Mouse (Mus musculus) liver (tissue): ENCODE results near the gene Lypd6b.

ENCODE experiments used
- DNase-seq: peaks from one replicate; pipeline ENCODE4 v3.0.0-alpha.2; 2020; ENCODE audit warnings: mixed read lengths

Gene Lypd6b

GRCm38 (mm10) chr2:49827756-49828155 lies 40.3 kb downstream of the Lypd6b start:
- no peak for DNase-seq

DNA sequence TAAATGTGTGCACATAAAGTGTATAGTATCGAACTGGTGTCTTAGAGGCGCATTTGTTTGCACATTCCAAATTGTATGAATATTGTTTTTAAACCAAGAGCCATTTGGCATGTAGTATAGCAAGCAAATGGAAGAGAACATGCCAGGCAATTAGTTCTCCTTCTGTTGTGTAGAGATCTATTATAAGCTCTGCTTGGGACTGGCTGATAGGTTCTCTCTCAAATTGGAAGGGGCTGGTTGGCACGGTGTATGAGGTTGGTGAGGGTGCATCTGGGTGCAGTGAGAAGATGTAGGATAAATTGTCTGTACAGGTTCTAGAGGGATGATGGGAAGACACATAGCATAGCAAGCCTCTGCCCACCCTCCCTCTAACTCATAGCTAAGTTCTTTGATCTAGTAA lies 42.9 kb downstream of the Lypd6b start:
- no peak for DNase-seq

GRCm38 (mm10) chr2:49832277-49832803 lies 44.9 kb downstream of the Lypd6b start:
- DNase-seq = no peak

DNA sequence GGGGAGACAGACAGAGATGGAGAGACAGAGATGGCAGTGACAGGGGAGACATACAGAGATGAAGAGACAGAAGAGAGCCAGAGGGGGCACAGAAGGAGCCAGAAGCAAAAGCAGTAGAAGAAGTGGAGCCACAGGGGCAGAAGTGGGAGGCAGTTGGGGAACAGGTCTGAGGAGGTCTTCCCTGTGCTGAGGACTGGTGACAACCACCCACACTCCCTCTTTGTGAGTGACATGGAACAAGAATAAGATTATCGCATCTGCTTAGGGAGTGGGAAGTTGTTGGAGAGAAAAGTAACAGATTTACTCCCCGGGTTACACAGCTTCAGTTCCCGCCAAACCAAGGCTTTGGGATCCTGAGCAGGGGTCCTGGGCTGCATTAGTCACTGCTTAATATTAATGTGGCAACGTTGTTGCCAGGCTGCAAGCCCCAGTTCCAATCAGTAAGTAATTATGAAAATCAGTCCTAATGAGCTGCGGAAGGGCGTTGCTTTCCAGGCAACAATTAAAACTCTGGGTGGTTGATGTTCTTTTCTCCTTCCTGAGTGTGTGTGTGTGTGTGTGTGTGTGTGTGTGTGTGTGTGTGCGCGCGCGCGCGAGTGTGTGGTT lies 50.1 kb downstream of the Lypd6b start:
- DNase-seq = no peak

DNA sequence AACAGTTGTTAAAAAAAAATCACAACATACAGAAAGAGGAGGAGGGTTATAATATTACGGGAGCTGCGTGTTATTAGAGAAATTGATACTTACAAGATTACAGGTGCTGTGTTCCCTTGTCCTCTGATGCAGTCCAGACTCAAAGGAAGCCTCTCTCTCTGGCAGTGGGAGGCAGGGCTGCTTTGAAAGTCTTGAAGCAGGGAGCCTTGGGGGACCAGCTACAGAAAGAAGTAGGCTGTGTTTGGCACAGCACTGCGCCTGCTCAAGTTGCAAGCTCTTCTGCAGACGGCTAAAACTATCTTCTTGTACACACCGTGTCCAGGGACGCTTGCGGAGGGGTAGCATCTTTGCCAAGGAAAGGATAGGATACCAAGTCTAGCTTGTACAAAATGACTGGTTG lies 51.1 kb downstream of the Lypd6b start:
- no peak for DNase-seq

- no peak for DNase-seq
Measured at GRCm38 (mm10) chr2:49840573-49840972, 53.1 kb downstream of the Lypd6b start.

DNA sequence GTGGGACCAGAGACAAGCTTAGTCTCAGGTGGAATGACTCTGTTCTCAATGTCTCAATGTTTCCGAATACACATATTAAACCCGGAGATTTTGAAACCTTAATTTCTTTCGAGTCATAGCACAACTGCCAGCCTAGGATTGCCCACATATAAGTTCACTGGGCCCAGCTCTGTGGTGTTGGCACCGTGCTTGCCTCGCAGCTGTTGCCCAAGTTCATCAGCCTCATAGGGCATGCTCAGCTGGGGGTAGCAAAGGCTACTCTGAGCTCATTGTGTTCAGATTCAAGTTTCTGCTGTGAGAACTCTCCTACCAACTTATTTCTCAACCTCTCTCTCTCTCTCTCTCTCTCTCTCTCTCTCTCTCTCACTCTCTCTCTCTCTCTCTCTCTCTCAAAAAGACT lies 53.6 kb downstream of the Lypd6b start:
- DNase-seq = no peak

- no peak for DNase-seq
Measured at GRCm38 (mm10) chr2:49845104-49845503, 57.6 kb downstream of the Lypd6b start.

DNA sequence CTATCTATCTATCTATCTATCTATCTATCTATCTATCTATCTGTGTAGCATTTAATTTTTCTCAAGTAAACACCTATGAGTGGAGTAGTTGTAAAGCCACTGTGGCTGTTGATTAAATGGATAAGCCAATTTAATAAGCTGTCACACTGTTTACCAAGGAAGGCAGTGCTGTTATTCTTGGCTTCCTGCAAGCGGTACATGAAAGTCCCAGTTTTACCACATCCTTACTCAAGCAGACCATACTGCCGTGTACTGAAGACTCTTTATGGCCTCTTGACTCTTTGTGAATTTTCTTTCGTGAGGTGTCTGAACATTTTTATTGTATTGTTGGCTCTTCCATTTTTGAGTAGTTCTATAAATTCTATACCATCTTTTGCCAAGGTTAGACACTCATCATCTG lies 58.6 kb downstream of the Lypd6b start:
- DNase-seq = no peak

- no peak for DNase-seq
Measured at GRCm38 (mm10) chr2:49846880-49847279, 59.4 kb downstream of the Lypd6b start.

DNA sequence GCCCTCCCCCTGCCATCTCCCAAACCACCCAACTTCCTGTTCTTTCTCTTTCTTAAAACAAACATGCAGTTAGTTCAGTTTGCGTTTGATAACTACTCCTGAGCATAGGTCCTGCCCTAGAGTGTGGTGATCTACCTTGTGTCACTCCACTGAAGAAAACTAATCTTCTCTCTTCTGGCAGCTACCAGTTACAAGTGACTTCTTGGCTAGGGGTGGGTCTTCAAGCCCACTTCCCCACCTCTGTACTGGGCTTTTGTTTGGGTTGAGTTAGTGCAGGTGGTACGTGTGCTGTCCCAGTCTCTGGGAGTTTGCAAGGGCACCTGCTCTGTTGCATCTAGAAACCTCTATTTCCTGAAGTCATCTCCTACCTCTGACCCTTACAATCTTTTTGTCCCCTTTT lies 60.3 kb downstream of the Lypd6b start:
- no peak for DNase-seq

- no peak for DNase-seq
Measured at GRCm38 (mm10) chr2:49849771-49850170, 62.3 kb downstream of the Lypd6b start.

- DNase-seq = no peak
Measured at GRCm38 (mm10) chr2:49851977-49852376, 64.5 kb downstream of the Lypd6b start.

- no peak for DNase-seq
Measured at GRCm38 (mm10) chr2:49856161-49856564, 68.7 kb downstream of the Lypd6b start.

- no peak for DNase-seq
Measured at GRCm38 (mm10) chr2:49856584-49856983, 69.1 kb downstream of the Lypd6b start.

GRCm38 (mm10) chr2:49860219-49860962 lies 72.9 kb downstream of the Lypd6b start:
- no peak for DNase-seq

- no peak for DNase-seq
Measured at GRCm38 (mm10) chr2:49860969-49861592, 73.6 kb downstream of the Lypd6b start.

- DNase-seq = no peak
Measured at GRCm38 (mm10) chr2:49861658-49862057, 74.2 kb downstream of the Lypd6b start.

DNA sequence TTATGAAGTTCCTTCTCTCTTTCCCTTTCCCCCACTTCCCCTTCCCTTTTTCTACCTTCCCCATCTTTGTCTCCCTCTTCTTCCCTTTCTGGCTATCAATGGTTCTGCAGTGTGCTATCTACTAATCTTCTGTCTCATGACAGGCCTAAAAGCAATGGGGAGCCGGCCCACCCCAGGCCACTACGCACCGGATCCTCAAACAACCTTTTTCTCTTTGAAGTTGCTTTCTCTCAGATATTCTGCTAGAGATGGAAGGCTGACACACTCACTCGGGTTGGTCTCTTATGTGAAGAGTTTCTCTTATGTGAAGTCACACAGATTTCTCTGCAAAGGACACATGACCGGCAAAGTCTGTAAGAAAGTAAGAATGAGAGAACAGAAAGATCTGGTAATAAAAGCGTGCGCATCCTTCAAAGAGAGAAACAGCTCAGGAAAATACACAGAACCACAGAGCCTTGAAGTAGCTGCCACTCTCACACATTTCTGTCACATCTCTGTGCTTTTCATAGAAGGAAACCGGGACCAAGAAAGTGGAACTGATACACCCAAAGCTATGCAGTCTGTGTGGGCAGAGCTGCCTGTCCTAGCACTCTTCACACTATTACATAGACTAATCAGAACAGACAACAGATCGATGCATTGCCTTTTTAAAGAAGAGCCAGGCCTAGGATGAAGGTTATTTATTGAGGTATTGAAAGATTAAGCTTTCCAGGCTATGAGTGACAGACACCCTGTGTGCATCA lies 80.8 kb downstream of the Lypd6b start:
- DNase-seq = no peak

DNA sequence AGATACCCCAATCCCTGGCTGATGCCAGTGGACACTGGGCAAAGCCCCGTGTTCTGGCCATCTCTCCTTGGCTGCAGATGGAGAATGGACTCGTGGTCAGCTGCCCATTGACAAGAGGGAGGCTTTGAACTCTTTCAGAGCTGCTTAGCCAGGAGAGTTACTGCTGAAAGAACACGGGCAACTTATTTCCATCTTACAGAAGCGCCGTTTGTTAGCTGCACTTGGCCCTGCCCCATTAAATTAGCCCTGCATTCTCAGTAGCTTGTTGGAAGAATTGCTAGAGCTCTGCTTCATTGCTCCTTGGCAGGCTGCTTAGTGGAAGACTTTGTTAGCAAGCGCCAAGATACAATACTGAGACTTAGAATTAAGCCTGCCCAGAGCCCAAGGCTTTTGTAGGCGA lies 81.6 kb downstream of the Lypd6b start:
- no peak for DNase-seq

DNA sequence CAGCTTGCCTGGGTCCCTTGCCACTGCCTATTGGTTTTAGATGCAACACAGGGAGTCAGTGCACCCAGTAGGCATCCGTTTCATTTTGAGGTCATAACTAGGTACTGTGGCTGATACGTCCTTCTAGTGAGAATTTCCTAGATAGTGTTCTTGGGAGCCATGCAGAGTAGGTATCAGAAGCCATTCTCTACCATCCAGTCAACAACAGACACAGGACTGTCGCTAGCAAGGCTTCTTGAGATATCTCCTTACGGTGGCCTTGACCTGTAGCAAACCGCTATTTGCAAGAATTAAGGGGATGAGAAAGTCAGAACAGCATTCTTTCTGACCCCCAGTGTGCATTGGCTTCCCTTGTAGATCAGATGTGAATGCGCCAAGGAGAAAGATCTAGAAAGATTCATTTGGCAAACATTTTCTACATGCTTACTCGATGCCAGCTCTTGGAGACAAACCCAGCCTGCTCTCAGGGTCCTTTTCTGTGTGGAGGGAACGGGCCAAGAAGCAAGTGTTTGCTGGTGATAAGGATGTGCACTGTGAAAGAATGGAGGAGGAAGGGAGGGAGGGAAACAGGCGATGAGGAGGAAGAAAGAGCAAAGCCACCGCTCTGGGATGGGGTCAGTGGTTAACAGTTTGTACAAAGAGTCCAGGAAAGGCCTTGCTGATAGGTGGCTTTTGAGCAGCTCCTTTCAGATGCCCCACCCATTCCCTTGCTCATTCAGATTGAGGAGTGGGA lies 82.5 kb downstream of the Lypd6b start:
- DNase-seq = peak; percentile 14

DNA sequence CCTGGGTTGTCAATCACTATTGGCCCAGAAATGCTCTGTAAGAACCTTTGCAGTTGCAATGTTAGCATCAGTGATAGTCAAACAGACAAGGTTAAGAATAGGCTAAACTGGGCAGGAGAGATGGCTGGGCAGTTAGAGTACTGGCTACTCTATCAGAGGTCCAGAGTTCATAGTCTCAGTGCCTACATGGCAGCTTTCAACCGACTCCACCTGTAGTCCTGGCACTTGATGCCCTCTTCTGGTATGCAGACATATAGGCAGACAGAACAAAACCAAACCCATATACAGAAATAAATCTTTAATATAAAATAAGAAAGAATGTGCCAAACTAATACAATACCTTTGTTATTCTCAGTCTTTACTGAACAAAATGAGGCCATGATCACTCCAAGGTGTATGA lies 83.5 kb downstream of the Lypd6b start:
- DNase-seq = no peak

DNA sequence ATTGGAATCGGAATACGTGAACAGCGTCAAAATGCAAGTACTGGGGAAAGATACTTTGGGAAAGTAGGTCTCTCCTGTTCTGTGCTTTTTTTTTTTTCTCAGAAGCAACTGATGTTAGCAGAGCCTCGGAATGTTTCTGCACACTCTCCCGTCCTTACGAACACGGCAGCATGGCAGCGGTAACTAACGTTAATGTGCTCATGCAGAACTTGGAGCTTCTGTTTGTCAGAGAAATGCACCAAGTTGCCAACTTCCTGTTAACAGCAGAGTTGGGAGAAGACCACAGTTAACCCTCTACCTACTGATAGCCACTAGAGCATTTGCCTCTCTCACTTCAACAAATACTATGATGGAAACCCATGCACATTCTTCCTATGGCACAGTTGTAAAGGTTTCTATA lies 93.0 kb downstream of the Lypd6b start:
- DNase-seq = no peak
